Mouse (Mus musculus): Measurements from ENCODE around the gene Gm13030. TPM values are rescaled to one million over a fixed set of nuclear protein-coding genes. Genes with fewer than 3 reads are reported as not detected.
"Not testable (repeated sequence)": the region's sequence is repeated elsewhere in the genome, so short reads cannot be mapped to it uniquely, and the experiment has no call there.

Gene Gm13030
- total RNA-seq, 2 experiments from 2014 or later, result not detected

DNA sequence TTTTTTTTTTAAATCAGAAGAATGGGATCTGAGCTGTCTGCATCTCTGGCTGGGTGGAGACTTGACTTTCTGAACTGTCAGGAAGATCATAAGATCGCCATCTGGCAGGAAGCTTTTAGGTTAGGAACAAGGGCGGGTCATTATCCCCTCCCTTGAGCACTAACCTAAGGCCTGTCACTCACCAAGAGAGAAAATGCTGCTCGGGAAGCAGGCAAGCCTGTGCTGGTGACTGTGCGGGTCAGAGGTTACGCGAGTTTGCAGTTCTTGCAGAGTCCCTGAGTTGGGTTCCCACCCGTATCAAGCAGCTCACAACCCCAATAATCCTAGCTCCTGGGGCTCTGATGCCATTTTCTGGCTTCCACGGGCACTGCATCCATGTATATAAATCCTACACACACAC is 5.1 kb downstream of the Gm13030 start:
- ATAC-seq (replicated peaks; ENCODE audit: poor library complexity, severe bottlenecking), result no peak

DNA sequence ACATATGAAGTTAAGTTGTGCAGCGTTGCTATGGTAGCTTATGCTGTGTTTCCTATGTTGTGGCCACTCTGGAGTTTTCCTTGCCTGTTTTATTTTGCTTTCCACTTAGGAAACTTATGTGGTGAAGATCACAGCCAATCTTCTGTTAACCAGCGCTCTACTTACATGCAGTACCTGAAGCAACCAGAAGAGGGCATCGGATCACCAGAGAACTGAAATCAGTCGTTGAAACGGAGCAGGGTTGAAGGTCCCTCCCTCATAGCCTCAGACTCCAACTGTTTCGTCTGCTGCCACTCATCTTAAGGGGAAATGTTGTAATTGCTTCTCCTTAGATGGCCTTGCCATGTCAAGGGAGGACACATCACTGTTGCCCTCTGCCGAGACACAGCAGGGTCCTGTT is 7.4 kb downstream of the Gm13030 start:
- ATAC-seq (replicated peaks; ENCODE audit: poor library complexity, severe bottlenecking), result peak; percentile 88

DNA sequence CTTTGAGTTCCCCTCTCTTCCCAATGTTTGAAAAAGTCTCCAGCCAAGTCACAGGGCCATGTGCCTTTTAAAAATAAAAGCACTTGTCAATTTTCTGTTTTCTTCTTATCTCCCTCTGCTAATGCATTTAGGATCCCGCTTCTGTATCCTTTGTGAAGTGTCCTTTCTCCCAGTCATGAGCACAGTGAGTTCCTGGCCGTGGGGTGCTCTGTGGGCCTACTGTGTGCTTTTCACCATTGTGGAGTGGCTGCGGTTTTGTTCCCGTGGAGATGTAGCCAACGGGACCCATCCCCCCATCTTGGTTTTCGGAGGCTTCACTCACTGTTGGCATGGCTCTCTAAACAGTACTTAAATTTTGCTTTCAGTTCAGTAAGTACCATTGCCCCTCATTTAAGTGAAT is 7.8 kb downstream of the Gm13030 start:
- ATAC-seq (replicated peaks; ENCODE audit: poor library complexity, severe bottlenecking), result no peak

GRCm38 (mm10) chr4:138865092-138865491 is 8.7 kb downstream of the Gm13030 start:
- ATAC-seq (replicated peaks; ENCODE audit: poor library complexity, severe bottlenecking), result no peak

- no peak for ATAC-seq (replicated peaks; ENCODE audit: poor library complexity, severe bottlenecking)
Observed at GRCm38 (mm10) chr4:138863344-138863998, 10.3 kb downstream of the Gm13030 start, which contains the start of gene Pla2g5. Gene Pla2g5, minus strand, starts transcription at chr4:138863482.

GRCm38 (mm10) chr4:138859728-138860127 is 14.0 kb downstream of the Gm13030 start:
- peak; percentile 51; the same call in 1 of the 2 replicates for ATAC-seq (replicated peaks; ENCODE audit: poor library complexity, severe bottlenecking)

GRCm38 (mm10) chr4:138859245-138859644 is 14.5 kb downstream of the Gm13030 start:
- ATAC-seq (replicated peaks; ENCODE audit: poor library complexity, severe bottlenecking), result no peak

DNA sequence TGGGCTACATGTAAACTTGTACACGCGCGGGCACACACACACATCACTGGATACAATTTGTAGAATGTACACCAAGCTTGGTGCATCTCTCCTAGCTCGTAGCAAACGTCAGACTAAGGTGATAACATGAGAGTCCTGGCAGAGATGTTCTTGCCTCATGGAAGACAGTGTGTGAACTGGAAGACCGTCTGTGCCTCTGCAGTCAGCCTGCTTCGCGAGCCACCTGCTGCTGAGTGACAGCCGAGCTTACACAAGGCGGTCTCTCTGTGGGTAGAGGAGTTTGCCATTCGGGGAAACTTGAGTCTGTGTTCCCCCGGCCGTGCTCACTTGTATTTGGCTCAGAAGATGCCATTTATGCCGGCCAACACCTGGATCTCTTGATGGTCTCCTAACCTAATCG is 15.3 kb downstream of the Gm13030 start:
- ATAC-seq (replicated peaks; ENCODE audit: poor library complexity, severe bottlenecking), result no peak

DNA sequence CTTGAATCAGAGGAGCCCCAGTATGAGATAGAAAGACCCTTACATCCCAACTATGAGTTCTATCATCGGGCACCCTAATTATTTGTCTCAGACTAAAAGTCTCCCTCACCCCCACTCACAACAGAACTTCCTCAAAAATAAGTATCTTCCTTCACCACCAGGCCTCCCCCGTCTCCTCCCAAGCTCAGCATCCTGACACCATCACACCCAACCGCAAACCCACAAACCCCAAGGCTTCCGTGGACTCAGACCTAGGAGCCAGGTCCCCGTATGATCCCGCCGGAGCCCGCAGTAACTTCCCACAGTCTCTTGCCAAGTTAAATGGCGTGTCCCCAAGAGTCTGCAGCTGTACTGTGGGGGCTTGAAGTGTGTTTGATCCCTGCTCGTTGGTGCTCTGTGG is 16.2 kb downstream of the Gm13030 start:
- peak; percentile 56 for ATAC-seq (replicated peaks; ENCODE audit: poor library complexity, severe bottlenecking)

- peak; percentile 91 for ATAC-seq (replicated peaks; ENCODE audit: poor library complexity, severe bottlenecking)
Observed at GRCm38 (mm10) chr4:138856491-138856890, 17.3 kb downstream of the Gm13030 start.

GRCm38 (mm10) chr4:138855092-138855632 is 18.6 kb downstream of the Gm13030 start:
- no peak for ATAC-seq (replicated peaks; ENCODE audit: poor library complexity, severe bottlenecking)

DNA sequence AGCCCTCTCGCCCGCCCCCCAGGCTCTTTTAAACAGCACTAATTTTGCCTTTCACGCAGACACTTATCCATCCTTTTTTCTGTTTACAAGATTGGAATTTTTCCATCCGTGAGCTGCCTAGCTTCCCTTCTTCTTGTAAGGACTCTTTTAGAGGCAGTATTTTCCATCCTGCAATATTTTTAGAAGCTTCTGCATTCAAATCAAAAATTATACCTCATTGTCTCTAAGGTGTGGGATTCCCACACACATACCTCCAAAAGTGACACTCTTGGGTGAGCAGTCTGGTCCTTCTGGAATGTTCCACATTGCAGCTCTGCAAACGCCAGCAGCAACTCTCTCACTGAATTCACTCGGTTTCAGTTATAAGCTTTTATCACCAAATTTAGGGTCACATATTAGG is 20.8 kb downstream of the Gm13030 start:
- no peak for ATAC-seq (replicated peaks; ENCODE audit: poor library complexity, severe bottlenecking)

DNA sequence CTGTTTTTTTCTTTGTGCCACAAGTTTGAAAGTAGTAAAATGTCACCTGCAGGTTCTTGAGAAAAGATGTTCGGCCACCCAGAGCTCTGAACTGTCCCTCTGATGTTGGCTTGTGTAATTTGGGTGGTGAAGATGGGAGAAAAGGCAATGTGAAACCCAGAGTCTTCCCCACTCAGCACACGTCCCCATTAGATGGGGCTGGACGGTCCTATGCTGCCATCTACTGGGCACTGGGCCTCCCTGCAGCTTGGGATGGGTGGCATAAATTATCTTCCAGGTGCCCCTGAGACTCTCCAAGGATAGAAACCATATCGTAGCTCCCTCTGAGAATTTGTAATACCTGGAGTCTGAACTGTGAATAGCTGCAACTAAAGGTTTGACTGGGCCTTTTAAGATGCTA is 22.3 kb downstream of the Gm13030 start:
- ATAC-seq (replicated peaks; ENCODE audit: poor library complexity, severe bottlenecking), result peak; percentile 96

- ATAC-seq (replicated peaks; ENCODE audit: poor library complexity, severe bottlenecking), result no peak
Observed at GRCm38 (mm10) chr4:138841386-138841785, 32.4 kb downstream of the Gm13030 start.

DNA sequence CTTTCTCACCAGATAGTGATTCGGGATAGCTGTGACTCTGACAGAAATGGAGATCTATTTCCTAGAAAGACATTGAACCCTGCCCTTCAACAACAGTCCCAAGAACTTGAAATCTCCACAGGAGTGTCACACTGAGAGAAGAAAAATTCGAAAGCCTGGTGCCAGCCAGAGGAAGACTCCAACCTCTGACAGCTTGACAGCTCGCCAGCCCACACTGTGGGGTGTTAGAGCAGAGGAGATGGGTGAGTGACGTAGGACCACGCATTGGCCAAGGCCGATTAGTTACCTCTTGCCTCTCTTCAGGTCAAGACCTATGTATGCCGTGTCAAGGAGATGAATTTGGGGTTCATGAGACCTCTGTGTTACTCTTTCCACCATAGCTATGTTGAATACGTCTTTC is 33.0 kb downstream of the Gm13030 start:
- no peak for ATAC-seq (replicated peaks; ENCODE audit: poor library complexity, severe bottlenecking)

GRCm38 (mm10) chr4:138839806-138840205 is 34.0 kb downstream of the Gm13030 start:
- ATAC-seq (replicated peaks; ENCODE audit: poor library complexity, severe bottlenecking), result no peak

GRCm38 (mm10) chr4:138827147-138827546 is 46.6 kb downstream of the Gm13030 start:
- no peak for ATAC-seq (replicated peaks; ENCODE audit: poor library complexity, severe bottlenecking)

- ATAC-seq (replicated peaks; ENCODE audit: poor library complexity, severe bottlenecking), result no peak
Observed at GRCm38 (mm10) chr4:138825751-138826567, 47.8 kb downstream of the Gm13030 start.

- no peak for ATAC-seq (replicated peaks; ENCODE audit: poor library complexity, severe bottlenecking)
Observed at GRCm38 (mm10) chr4:138824660-138825059, 49.1 kb downstream of the Gm13030 start.

GRCm38 (mm10) chr4:138824161-138824560 is 49.6 kb downstream of the Gm13030 start:
- not testable (repeated sequence) for ATAC-seq (replicated peaks; ENCODE audit: poor library complexity, severe bottlenecking)

GRCm38 (mm10) chr4:138821036-138821435 is 52.7 kb downstream of the Gm13030 start:
- no peak for ATAC-seq (replicated peaks; ENCODE audit: poor library complexity, severe bottlenecking)

Measured in granulocyte monocyte progenitor cell, adult 5-6 weeks (primary cell).